Mouse (Mus musculus): Measurements from ENCODE around the gene S1pr5. TPM values are rescaled to one million over a fixed set of nuclear protein-coding genes. Genes with fewer than 3 reads are reported as not detected.
"Not testable (repeated sequence)": the region's sequence is repeated elsewhere in the genome, so short reads cannot be mapped to it uniquely, and the experiment has no call there.

Gene S1pr5
- 0.31 and 0.63 TPM in 2 replicates for polyA plus RNA-seq (2016; fragmentation: Nextera tagmentation; extraction: Ambion mirVana)

DNA sequence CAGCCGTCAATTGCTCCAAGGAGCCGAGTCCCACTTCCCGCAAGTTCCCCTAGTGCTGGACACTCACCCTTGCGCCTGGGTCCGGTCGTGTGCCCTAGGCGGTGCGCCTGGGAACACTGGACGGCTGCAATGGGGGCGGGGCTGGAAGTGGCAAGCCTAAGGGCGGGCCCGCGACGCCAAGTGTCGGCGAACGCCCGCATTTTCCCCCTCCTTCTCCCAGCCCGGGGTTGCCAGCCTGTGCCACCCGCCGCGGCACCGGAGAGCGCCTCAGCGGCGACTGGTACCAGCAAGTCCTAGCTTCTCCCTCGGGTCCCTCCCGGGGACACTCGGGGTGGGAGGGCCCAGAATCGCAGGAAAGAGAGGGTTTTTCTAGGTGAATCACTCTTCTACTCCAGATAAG, at the start of gene S1pr5:
Gene S1pr5, minus strand, starts transcription at position 118 of the 400 bp plus-strand sequence.
- peaks cover 95% of the 10 kb centered on the region for H3K27me3 ChIP-seq
- H3K36me3 ChIP-seq, result no peaks in the 10 kb centered on the region
- H3K4me1 ChIP-seq (replicated peaks), result peaks cover 36% of the 10 kb centered on the region
- WGBS, result under 1% methylated on average over 30 of the region's 30 CpGs
- H3K4me2 ChIP-seq, result peak within 1 kb of the TSS; percentile 51
- H3K4me3 ChIP-seq (replicated peaks), result peak within 1 kb of the TSS; percentile 29
- no peaks in the 10 kb centered on the region for H3K9me3 ChIP-seq
- ATAC-seq (ENCODE audit: insufficient number of reproducible peaks, insufficient read depth, low FRiP score, low TSS enrichment, low read depth), result no peak
- H3K27ac ChIP-seq, result no peak within 1 kb of the TSS
- H3K9ac ChIP-seq (replicated peaks), result no peak within 1 kb of the TSS

DNA sequence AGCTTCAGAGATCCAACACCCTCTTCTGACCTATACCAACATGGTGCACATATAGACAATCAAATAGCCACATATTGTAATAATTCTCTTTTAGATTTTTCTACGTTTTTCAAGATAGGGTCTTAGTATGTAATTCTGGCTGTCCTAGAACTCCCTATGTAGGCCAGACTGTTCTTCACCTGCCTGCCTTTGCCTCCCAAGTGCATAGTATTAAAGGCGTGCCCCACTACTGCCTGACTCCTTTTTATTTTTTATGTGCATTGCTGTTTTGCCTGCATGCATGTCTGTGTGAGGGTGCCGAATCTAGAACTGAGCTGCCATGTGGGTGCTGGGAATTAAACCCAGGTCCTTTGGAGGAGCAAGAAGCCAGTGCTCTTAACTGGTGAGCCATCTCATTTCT, 44.0 kb upstream of the S1pr5 start:
- Histone ChIP-seq H3K9me3 (no peaks in the 10 kb centered on the region), H3K4me2 (0 out of 2 replicates have a peak overlapping the region, but pooled peaks have one; percentile 50), H3K36me3 (no peaks in the 10 kb centered on the region), H3K4me1 (replicated peaks) (peaks cover 27% of the 10 kb centered on the region), H3K9ac (replicated peaks) (no peak overlapping the region), H3K4me3 (replicated peaks) (no peak overlapping the region), H3K27me3 (no peaks in the 10 kb centered on the region), H3K27ac (no peak overlapping the region)
- WGBS, result 93% methylated on average over 3 of the region's 3 CpGs
- ATAC-seq (ENCODE audit: insufficient number of reproducible peaks, insufficient read depth, low FRiP score, low TSS enrichment, low read depth), result no peak

DNA sequence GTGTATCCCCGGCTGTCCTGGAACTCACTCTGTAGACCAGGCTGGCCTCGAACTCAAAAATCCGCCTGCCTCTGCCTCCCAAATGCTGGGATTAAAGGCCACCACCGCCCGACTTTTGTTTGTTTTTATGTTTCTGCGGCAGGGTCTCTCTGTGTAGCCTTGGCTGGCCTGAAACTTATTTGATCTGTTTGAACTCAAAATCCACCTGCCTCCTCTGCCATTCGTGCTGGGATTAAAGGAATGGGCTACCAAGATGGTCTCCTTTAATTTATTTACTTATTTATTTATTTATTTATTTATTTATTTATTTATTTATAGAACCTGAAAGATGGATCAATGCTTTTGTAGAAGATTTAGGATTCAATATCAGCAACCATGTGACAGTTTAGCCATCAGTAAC, 43.6 kb upstream of the S1pr5 start:
- Histone ChIP-seq H3K4me3 (replicated peaks) (peak overlapping the region; percentile 73), H3K27ac (peak overlapping the region; percentile 90), H3K4me1 (replicated peaks) (peaks cover 31% of the 10 kb centered on the region), H3K9ac (replicated peaks) (peak overlapping the region; percentile 44; the same call in 1 of the 2 replicates), H3K4me2 (peak overlapping the region; percentile 50)
- not testable (repeated sequence) for ATAC-seq (ENCODE audit: insufficient number of reproducible peaks, insufficient read depth, low FRiP score, low TSS enrichment, low read depth); H3K27me3 ChIP-seq; H3K36me3 ChIP-seq; H3K9me3 ChIP-seq
- WGBS, result 19% methylated on average over 7 of the region's 7 CpGs

DNA sequence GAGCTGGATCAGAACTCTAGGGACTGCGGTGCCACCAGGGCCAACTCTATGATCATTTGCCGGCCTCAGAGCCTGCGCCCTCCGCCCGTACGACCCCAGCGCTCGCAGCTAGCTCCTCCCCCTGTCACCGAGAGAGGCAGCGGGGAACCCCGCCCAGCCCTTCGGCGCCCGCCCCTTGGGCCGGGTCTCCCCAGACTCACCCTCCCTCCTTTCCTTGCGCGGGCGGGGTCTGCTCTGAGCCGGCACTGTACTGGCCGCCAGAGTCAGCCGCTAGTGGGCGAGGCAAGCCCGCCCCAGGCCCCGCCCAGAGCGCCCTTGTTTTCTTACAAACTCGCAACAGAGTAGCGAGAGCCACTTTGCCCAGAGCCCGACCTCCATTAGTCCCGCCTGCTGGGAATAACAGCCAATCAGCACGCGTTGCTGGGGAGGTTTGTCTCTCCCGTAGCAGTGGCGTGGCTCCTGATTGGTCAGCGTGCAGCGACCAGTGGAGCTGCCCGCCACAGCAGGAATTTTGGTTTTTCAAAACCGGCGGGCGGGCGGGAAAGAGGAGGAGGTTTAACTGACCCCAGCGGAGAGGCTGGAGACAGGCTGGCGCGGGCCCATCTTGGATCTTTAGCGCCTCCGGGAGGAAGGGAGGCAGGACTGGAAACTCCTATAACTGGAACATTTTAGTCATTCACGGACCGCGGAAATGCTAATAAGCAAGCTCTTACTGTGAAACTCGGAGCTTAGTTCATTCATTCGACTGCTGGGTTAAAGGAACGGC, 43.0 kb upstream of the S1pr5 start, which contains the start of gene Cdkn2d:
Gene Cdkn2d, minus strand, starts transcription at position 386 of the 766 bp plus-strand sequence.
- Histone ChIP-seq H3K27me3 (no peaks in the 10 kb centered on the region), H3K36me3 (no peaks in the 10 kb centered on the region), H3K9me3 (no peaks in the 10 kb centered on the region), H3K27ac (peak within 1 kb of the TSS; percentile 90), H3K4me2 (peak within 1 kb of the TSS; percentile 92), H3K4me1 (replicated peaks) (peaks cover 38% of the 10 kb centered on the region), H3K4me3 (replicated peaks) (peak within 1 kb of the TSS; percentile 73), H3K9ac (replicated peaks) (peak within 1 kb of the TSS; percentile 71)
- ATAC-seq (ENCODE audit: insufficient number of reproducible peaks, insufficient read depth, low FRiP score, low TSS enrichment, low read depth), result peak; percentile 99
- under 1% methylated on average over 51 of the region's 51 CpGs for WGBS

DNA sequence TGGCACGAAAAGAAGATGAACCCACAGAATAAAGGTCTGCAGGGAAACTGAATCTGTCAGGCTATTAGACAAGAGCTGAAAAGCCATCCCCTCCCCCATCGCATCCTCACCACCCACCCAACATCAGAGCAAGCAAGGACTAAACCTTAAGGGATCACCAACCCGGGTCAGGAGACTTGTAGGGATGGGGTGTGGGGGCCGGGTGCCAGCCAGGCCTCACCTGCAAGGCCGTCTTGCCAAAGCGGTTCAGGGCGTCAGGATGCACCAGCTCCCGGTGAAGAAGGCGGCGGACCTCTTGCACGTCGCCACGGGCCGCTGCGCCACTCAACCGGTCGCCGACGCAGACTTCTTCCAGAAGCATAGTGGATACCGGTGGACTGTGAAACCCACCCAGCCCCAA, 42.3 kb upstream of the S1pr5 start:
- peak overlapping the region; percentile 90 for H3K27ac ChIP-seq
- no peaks in the 10 kb centered on the region for H3K9me3 ChIP-seq
- peaks cover 35% of the 10 kb centered on the region for H3K4me1 ChIP-seq (replicated peaks)
- H3K36me3 ChIP-seq, result peaks cover under 1% of the 10 kb centered on the region; the same call in 1 of the 2 replicates
- no peak for ATAC-seq (ENCODE audit: insufficient number of reproducible peaks, insufficient read depth, low FRiP score, low TSS enrichment, low read depth)
- H3K9ac ChIP-seq (replicated peaks), result peak overlapping the region; percentile 71
- H3K4me2 ChIP-seq, result peak overlapping the region; percentile 92
- under 1% methylated on average over 20 of the region's 20 CpGs for WGBS
- peak overlapping the region; percentile 73 for H3K4me3 ChIP-seq (replicated peaks)
- H3K27me3 ChIP-seq, result no peaks in the 10 kb centered on the region

DNA sequence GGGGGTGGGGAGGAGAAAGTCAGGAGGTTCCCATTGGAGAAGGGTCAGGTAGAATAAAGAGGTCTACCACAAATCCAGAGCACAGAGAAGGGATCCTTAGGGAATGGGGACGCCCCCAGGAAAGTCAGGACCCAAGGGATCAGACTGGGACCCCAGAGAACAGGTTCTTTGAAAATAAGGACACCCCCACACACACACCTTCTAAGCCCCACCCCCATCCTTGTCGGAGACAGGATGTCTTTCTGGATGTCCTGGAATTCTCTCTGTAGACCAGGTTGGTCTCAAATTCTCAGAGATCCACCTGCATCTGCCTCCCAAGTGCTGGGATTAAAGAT, 41.1 kb upstream of the S1pr5 start:
- H3K4me1 ChIP-seq (replicated peaks), result peaks cover 26% of the 10 kb centered on the region
- 83% methylated on average over 2 of the region's 2 CpGs for WGBS
- H3K4me2 ChIP-seq, result peak overlapping the region; percentile 92
- H3K9ac ChIP-seq (replicated peaks), result no peak overlapping the region
- H3K27ac ChIP-seq, result no peak overlapping the region
- ATAC-seq (ENCODE audit: insufficient number of reproducible peaks, insufficient read depth, low FRiP score, low TSS enrichment, low read depth), result no peak
- H3K36me3 ChIP-seq, result peaks cover 12% of the 10 kb centered on the region
- H3K4me3 ChIP-seq (replicated peaks), result peak overlapping the region; percentile 11; the same call in 1 of the 2 replicates
- no peaks in the 10 kb centered on the region for H3K9me3 ChIP-seq
- no peaks in the 10 kb centered on the region for H3K27me3 ChIP-seq

DNA sequence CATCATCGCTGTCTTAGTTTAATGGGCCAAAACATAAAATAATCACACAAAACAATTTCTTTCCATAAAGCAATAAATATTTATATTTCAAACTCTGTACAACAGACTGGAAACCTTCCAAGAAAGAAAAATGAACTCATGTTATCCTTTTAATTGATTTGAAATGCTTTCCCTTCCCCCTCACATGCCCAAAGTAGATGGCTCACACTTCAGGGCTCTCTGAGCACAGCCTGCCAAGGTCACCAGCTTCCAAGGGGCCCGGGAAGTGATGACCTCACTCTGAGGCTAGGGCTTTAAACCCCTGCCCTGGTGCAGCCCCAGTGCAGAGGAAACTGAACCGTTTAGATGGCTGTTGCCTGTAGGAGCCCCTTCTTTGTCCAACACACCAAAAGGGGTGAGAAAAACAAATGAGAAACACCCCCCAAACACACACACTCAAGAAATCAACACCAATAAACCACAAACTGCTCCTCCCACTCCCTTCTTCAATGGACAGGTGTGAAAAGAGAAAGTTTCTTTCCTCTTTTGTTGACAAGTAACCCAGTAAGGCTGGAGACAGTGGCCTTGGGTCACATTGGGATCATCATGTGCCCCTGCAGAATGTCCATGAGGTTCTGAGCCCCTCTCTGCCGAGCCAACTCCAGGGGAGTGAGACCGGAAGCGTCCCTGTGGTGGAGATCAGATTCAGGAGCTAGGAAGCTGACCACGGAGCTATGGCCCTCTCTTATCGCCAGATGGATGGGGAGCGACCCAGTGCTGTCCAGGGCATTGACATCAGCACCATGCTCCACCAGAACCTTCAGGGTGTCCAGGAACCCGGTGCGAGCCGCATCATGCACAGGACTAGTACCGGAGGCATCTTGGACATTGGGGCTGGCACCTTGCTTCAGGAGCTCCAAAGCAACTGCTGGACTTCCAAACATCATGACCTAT, 40.4 kb upstream of the S1pr5 start:
- peaks cover 26% of the 10 kb centered on the region for H3K4me1 ChIP-seq (replicated peaks)
- H3K27ac ChIP-seq, result peak overlapping the region; percentile 78
- ATAC-seq (ENCODE audit: insufficient number of reproducible peaks, insufficient read depth, low FRiP score, low TSS enrichment, low read depth), result no peak
- H3K27me3 ChIP-seq, result no peaks in the 10 kb centered on the region
- peak overlapping the region; percentile 92 for H3K4me2 ChIP-seq
- 77% methylated on average over 13 of the region's 13 CpGs for WGBS
- no peaks in the 10 kb centered on the region for H3K9me3 ChIP-seq
- no peak overlapping the region for H3K9ac ChIP-seq (replicated peaks)
- peak overlapping the region; percentile 82 for H3K4me3 ChIP-seq (replicated peaks)
- peaks cover 18% of the 10 kb centered on the region for H3K36me3 ChIP-seq

DNA sequence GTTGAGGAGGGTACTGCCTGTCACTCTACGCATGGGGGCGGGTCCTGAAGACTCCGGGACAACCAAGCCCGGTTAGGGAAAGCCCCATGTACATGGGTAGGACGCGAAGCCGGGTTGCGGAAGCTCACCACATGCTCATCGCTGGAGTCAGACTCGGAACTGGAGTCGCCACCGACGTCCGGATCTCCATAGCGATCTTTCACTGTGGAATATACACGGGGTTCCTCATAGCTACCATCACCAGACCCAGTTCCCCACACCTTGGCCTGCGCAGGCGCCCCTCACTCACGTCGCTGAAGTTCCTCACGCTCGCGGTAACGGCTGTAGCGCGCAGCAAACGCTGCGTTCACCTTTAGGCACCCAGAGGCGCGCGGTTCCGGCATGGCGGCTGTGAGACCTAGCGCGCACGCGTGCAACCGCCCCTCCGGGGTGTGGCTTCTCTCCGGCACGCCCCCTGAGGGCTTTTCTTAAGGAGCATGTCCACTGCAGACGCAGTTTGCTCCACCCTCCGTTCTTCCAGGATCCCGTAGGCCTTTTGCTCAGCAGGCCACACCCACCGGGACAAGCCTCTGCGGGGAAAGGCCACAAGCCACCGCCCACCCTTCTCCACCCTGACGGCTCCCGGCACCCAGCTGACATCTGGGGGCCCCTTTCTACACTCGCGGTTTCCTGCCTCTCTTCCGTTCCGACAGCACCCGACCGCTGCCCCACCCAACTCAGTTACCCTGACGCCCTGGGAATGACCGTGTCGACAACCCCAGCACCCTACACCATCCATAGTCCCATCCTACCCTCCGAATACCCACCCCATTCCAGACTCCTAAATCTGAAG, 39.5 kb upstream of the S1pr5 start, which contains the start of gene Kri1:
Gene Kri1, minus strand, starts transcription at position 399 of the 832 bp plus-strand sequence.
- peak within 1 kb of the TSS; percentile 82 for H3K4me3 ChIP-seq (replicated peaks)
- H3K27me3 ChIP-seq, result no peaks in the 10 kb centered on the region
- H3K4me1 ChIP-seq (replicated peaks), result peaks cover 26% of the 10 kb centered on the region
- peak within 1 kb of the TSS; percentile 76 for H3K9ac ChIP-seq (replicated peaks)
- H3K4me2 ChIP-seq, result peak within 1 kb of the TSS; percentile 92
- peak within 1 kb of the TSS; percentile 78 for H3K27ac ChIP-seq
- no peaks in the 10 kb centered on the region for H3K9me3 ChIP-seq
- under 1% methylated on average over 59 of the region's 59 CpGs for WGBS
- H3K36me3 ChIP-seq, result peaks cover 23% of the 10 kb centered on the region
- peak; percentile 57 for ATAC-seq (ENCODE audit: insufficient number of reproducible peaks, insufficient read depth, low FRiP score, low TSS enrichment, low read depth)

DNA sequence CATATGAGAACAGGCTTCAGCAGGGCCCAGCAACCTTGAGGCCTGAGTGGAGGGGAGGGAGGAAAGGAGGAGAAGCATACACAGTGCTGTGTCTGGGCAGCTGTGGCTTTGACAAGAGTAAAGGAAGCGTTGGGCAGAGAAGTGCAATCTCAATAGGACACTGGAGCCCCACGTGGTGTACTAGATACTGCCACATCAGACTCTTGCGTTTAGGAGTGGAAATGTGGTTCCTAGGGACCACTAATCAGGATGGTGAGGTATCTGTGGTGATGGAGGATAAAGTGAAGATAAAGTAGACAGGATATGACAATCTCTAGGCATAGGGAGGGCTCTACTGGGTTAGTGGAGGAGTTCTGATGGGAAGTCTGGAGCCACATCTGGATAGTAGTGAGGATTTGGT, 38.5 kb upstream of the S1pr5 start:
- H3K4me2 ChIP-seq, result peak overlapping the region; percentile 92
- ATAC-seq (ENCODE audit: insufficient number of reproducible peaks, insufficient read depth, low FRiP score, low TSS enrichment, low read depth), result no peak
- H3K27me3 ChIP-seq, result no peaks in the 10 kb centered on the region
- peak overlapping the region; percentile 76 for H3K9ac ChIP-seq (replicated peaks)
- no peak overlapping the region for H3K27ac ChIP-seq
- WGBS, result 61% methylated on average over 3 of the region's 3 CpGs
- H3K36me3 ChIP-seq, result peaks cover 33% of the 10 kb centered on the region
- peak overlapping the region; percentile 82 for H3K4me3 ChIP-seq (replicated peaks)
- no peaks in the 10 kb centered on the region for H3K9me3 ChIP-seq
- peaks cover 26% of the 10 kb centered on the region for H3K4me1 ChIP-seq (replicated peaks)

DNA sequence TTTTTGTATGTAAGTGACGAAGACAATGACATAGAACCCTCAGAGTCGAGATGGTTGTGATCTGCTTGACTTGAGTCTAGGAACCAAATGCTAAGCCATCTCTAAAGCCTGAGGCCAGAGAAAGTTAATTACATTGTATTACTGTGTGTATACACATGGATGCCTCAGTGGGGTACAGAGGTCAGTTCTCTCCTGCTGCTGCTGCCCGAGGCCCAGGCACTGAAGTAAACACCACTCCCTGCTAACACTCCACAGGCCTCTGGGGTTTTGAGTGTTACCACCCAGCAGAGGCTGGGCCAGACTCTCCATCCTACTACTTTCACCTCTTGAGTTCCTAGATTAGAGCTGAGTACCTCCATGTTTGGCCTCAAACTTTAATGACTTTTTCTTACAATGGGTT, 35.8 kb upstream of the S1pr5 start:
- Histone ChIP-seq H3K9me3 (no peaks in the 10 kb centered on the region), H3K36me3 (peaks cover 59% of the 10 kb centered on the region), H3K27ac (no peak overlapping the region), H3K4me3 (replicated peaks) (no peak overlapping the region), H3K27me3 (no peaks in the 10 kb centered on the region), H3K4me1 (replicated peaks) (peaks cover 15% of the 10 kb centered on the region), H3K4me2 (no peak overlapping the region), H3K9ac (replicated peaks) (no peak overlapping the region)
- 87% methylated on average over 3 of the region's 3 CpGs for WGBS
- no peak for ATAC-seq (ENCODE audit: insufficient number of reproducible peaks, insufficient read depth, low FRiP score, low TSS enrichment, low read depth)

Measured in limb, embryonic 12.5 days (tissue).